Mouse (Mus musculus) cerebellum, postnatal 36 days (tissue): Measurements from ENCODE around the gene Acsm1.
"Not testable (repeated sequence)": the region's sequence is repeated elsewhere in the genome, so short reads cannot be mapped to it uniquely, and the experiment has no call there.

ENCODE experiments used
- DNase-seq, 2 experiments: peaks; one replicate each; pipeline ENCODE4 v3.0.0; 2021 to 2022; ENCODE audit warnings: mixed read lengths in 2 of 2

Gene Acsm1

DNA sequence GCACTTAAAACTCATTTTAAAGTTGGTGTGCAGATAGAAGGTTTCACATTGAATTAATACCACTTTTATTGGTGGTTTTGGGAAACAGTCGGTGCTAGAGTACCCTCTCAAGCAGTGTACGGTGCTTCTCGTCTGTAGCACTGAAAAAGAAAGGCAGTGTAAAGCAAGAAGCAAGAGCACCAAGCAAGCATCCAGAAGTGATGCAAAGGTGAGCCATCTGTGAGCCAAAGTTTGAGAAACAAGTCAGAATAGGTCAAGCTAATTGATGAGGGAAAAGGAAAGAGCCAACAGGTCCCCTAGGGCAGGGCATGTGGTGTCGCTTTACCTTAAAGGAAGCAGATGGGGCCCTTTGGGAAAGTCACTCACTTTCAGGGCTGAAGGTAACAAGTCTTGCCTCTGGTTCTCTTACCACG lies at the start of gene Acsm1:
Gene Acsm1, plus strand, starts transcription at position 363 of the 413 bp plus-strand sequence.
- DNase-seq: no peak

DNA sequence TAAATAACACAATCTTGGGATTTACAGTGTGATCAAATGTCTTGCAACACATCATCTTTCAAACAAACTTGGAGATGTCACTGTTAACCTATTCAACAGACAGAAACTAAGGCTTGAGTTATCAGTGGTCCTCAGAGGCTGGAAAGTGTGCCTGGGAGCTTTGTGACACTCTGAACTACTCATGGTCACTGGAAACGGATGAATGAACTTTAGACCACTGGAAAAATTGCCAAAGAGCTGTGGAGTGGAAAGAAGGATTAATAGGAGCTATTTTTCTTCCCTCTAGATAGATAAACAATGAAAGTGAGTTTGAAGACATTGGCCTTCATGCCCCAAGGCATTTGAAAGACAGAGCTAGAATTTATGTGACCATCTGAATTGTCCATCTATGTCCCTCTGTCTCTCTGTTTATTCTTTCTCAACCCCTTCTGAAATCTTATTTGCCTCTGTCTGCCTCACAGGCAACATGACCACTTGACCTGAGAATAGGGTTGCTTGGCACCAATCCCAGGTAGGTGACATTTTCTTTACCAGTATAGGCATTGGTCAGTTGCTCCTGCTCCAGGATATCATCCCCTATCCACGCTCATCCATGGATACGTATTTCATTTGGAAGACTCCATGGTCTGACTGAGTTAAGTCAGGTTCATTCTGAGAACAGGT lies 46.9 kb upstream of the Acsm1 start:
- no peak for DNase-seq

DNA sequence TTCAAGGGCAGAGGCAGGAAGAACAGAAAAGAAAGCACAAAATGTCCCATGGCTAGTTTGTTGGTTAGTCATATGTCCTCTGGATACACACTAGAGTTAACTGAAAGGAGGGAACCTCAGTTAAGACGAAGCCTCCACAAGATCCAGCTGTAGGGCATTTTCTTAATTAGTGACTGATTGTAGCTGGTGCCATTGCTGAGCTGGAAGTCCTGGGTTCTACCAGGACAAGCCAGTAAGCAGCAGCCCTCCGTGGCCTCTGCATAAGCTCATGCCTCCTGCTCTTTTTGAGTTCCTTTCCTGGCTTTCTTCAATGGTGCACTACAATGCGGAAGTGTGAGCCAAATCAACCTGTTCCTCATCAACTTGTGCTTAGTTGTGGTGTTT lies 46.4 kb upstream of the Acsm1 start:
- DNase-seq: no peak

DNA sequence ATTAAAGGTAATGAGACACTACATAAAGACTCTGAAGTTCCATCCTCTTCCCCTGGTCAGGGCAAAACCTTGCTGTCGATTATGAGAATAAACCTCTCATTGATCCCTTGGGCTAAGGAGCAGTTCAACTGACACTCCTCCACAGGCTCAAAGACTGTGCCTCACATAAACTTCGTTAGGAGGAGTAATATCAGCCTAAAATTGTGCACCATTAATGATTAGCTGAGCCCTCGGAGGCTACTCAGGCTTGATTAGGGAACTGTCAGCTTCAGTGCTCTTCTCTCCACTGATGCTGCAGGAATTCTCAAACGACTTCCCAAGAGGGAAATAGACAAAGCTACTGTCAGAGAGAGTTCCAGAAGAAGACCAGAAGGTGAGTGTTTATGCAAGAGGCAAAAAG lies 45.4 kb upstream of the Acsm1 start:
- DNase-seq: no peak

DNA sequence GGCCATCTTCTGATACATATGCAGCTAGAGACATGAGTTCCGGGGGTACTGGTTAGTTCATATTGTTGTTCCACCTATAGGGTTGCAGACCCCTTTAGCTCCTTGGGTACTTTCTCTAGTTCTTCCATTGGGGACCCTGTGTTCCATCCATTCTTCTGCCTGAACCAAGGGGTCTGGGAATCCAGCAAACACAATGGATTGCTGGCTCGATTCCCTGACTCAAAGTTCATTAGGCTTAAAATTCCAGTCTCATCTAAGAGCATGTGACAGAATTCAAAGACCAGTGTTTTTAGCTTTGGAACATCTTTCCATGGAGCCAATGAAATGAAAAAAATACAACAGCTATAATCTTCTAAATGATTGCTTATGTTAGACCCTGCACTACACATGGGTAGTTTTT lies 44.4 kb upstream of the Acsm1 start:
- not testable (repeated sequence) for DNase-seq

DNA sequence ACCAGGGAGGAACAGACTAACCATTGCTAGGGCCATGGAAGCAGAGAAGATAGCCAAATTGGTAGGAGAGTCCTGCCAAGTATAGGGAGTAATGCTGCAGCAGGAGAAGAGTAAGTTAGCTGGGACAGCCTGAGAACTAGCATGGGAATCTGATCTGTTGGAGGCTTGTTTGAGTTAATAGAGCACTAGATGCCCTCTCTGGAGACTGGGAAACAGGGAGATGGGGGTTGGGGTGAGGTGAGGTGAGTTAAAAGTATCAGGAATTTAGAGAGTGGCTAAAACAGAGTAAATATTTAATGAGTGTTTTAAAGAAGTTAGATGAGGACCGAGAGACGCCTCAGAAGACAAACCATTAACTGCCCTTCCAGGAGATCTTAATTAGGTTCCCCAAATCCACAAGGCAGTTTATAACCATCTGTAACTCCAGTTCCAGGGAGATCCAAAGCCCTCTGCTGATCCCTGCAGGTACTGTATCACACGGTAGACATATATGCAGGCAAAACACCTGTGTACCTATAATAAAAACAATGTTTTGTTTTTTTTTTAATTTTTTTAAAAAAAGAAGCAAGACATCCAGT lies 12.2 kb upstream of the Acsm1 start:
- DNase-seq: no peak

DNA sequence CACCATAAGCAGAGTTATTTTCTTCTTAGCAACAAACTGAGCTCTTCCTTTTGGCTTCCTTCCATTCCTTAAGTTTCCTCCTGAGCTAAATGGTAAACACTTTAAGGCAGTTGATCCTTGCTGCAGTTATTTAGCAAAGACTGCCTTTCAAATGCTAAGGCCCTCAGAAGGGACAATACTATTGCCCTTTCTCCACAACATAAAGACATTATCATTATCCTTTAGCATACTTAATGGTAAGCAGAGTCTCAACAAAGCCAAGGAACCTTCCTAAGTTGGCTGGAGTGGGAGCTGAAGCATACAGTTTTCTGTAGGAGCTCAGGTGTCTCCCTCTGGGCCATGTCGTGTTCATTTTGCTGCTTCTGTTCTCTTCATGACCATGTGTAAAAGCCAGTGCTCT lies 11.5 kb upstream of the Acsm1 start:
- no peak for DNase-seq

DNA sequence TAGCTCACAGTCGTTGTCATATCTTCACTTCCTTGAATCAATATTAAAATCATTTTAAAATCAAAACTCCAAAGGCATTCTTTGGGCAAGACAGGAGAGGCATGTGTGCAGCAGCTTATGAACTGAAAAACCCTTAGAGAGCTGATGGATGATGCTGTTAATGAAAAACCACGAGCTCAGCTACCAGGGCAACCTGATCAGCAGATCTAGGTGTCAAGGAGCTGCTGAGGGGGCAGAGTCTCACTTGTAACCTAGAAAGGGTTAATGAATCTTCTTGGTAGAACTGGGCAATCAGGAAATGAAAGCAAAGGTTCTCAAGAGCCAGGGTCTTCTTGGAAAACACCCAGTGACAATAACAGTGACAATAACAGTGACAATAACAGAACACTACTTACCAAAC lies 10.3 kb upstream of the Acsm1 start:
- DNase-seq: no peak

DNA sequence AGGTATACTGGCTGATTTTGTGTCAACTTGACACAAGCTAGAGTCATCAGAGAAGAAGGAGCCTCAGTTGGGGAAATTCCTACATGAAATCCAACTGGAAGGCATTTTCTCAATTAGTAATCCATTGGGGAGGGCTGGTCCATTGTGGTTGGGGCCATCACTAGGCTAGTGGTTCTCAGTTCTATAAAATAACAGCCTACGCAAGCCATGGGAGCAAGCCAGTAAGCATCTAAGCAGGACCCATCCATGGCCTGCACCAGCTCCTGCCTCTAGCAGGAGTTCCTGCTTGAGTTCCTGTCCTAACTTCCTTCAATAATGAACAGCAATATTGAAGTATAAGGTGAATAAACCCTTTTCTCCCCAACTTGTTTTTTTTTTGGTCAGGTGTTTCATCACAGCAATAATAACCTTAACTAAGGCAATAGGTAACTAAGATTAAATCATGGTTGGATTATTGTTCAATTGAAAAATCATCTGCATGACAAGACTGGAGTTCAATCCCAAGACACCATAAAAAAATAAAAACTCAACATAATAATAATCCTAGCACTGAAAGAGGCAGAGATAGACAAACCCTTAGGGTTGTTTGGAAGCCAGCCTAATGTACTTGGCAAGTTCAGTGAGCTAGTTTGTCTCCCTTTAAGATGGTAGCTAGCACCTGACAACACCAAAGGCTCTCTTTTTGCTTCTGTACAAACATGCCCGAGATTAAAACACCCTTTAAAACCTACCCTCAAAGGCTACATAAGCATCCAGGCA lies 5.5 kb upstream of the Acsm1 start:
- DNase-seq: no peak

DNA sequence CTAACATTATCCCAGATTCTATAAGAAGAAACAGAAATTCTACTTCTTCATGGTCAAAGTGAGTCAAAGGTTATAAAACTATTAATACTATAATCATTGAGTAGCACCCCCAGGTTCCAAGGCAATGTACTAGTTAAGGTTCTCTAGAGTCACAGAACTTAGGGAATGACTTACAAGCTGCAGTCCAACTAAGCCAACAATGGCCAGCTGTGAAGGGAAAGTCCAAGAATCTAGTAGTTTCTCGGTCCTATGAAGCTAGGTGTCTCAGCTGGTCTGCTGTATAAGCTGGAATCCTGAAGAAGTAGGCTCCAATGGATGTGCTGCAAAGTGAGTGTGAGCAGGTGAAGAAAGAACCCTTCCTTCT lies 4.9 kb upstream of the Acsm1 start:
- no peak for DNase-seq

DNA sequence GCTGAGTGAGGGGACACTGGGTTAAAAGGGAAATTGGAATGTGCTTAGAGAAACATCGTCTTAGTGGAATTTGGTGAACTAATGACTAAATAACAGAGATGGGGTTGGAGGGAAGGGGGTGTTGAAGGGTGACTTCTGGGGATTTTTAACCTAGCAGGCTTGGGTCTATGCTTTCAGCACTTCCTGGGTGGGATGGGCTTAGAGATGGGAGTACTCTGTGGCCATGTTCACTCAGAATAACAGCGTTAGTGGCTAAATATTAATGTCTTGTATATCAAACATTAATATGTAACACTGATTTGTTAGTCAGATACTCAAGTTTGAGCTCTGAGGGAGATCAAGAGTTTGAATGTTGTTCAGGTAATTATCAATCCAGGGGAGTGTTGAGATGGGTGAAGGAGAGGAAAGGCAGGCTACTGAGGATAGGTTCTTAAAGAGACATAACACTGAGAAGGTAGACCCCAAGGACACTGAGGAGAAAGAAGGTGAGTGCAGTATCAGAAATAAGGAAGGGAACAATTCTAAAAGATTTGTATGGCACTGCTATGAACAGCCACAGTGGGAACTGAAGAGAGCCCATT lies 1.8 kb upstream of the Acsm1 start:
- no peak for DNase-seq

DNA sequence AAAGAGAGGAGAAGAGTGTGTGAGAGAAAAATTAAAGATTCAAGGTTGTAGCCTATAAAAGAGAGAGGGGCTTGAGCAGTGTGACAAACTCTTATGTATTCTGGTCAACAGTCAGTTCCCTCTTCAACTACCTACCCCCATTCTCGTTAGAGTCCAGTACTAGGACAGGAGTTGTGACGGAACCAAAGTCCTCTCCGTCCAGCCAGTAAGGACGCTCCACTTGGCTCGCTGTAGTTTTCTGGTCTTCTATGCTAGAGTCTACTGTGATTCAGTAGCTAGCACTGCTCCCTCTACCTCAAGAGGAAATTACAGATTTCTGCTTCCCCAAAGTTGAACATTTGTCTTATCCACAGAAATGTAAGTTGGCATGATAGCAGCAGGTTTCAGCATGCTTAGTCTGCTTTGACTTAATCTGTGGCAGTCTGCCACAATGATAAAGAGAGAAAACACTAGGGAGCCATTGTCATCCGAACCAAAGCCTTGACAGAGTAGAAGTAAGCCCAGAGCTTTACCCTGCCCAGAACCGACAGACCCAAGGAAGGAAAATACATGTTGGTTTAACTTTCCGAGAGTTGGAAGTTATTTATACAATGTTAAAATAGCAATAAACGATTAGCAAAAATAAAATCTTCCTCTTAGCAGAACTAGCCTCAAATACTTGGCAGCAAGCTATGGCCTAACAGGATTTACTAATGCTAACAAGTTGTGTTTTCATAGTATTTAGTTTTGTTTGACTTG lies 731 bp upstream of the Acsm1 start:
- no peak for DNase-seq

DNA sequence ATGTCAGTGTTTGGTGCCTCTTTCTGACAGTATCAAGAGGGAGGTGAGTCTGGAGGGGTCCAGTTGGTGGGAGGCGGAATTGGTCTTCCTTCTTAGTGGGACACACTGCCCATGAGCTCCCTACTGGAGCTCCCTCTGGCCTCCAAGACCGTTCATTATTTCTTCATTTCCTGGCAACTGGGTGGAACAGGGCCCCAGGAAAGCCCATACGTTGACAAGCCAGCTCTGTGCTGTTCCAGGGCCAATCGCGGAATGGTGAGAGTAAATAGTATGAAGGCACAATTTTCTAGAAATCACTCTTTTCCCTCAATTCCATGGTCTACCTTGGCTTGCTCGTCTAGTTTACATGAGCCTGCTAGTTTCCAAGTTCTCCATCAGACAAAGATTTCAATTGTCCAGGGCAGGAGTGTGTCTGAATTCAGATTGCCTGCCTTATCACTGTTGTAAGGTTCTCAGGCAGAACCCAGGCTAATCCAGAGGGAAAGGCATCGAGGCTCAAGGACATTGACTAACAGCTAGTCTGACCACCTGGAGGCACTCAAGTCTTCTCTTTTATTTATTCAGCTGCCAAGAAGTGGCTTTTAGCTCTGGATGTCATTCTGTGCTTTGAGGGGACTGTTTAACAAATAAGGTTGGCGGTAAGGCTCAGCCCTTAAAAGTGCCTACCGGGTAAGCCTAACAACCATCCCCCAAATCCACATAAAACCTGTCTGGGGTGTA lies 1.1 kb downstream of the Acsm1 start:
- no peak for DNase-seq

DNA sequence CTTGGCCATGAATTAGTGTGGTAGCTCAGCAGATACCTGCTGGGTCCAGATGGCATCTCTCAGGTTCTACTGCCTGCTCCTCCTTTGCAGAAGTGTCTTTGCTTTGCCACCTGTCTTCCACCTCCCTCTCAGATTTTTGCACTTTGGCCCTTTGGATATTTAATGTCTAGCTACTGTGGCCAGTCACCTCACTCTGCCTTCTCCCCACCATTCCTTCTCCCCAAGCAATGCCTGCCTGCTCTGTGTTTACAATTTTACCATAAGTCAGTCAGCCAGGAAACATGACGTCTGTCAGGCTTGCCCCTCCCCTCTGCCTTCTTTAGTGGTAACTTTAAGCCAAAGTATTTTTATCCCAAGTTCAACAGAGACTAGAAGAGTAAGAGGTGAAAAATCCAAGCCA lies 9.7 kb downstream of the Acsm1 start:
- peak; percentile 2 for DNase-seq

DNA sequence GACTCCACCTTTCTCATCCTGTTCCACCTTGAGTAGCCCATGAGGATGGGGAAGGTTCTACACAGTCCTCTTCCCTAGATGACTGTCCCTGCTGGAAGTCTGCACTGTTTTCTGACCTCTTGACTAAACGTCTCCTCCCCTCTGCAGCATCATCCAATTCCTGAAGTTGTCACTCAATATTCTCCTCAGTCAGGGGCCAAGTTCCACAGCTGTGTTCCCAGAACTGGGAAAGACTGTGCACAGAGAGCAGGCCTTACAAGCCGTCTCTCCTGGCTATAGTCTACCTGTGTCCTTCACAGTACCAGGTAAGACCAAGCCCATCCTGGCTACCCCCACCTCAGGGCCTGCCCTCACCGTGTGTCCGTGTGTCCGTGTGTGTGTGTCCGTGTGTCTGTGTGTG lies 10.8 kb downstream of the Acsm1 start:
- no peak for DNase-seq

DNA sequence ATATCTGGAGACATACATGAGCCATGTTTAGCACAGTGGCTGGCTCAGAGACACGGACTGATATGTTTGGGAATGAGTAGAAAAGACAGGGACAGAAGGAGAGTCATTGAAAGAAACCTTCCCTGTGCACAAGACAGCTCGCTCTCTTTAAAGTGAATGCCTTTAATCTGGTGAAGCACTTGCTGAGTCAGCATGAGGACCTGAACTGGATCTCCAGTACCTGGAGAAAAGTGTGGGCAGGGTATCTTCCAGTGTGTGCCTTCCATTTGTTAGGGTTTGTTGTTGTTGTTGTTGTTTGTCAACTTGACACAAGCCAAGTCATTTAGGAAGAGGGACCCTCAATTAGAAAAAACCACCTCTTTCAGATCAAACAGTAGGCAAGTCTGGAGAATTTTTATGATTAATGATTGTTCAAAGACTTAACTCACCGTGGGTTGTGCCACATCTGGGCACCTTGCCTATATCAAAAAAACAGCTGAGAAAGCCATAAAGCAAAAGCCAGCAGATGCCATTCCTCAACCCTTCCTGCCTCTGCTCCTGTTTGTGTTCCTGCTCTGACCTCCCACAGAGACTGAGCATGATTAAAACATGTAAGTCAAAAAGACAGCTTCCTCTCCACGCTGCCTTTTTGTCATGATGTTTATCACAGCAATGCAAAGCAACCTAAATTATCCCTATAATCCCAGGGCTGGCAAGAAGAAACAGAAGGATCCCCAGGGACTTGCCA lies 11.5 kb downstream of the Acsm1 start:
- DNase-seq: no peak

DNA sequence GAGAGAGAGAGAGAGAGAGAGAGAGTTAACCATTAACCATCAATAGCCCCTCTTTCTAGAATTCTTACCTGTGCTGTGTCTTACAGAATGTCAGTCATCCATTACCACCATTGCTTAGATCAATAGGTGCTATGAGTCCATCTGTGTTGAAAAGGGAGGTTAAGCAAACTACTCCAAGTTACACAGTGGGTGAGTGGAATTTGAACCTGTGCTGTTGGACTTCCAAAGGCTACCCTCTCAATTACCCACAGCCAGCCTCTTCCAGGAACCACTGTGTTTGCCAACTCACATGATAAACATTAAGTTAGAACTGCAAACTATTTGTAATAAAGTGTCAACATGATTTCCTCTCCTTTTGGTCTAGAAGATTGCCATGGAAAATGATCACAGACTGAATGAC lies 13.3 kb downstream of the Acsm1 start:
- DNase-seq: no peak

DNA sequence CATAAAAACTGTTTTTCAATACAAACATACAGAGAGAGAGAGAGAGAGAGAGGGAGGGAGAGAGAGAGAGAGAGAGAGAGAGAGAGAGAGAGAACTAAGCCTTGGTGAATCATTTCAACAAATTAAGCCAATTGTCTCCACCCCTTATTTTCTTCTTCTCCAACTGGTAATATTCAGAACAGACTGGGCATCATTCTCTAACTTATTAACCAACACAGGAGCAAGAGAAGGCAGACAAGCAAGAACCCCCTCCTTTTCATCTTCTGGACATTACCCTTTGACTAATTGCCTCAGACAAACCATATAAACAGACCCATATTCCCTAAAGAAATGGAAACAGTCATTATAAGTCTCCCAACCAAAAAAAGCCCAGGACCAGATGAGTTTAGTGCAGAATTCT lies 31.9 kb downstream of the Acsm1 start:
- no peak for DNase-seq

DNA sequence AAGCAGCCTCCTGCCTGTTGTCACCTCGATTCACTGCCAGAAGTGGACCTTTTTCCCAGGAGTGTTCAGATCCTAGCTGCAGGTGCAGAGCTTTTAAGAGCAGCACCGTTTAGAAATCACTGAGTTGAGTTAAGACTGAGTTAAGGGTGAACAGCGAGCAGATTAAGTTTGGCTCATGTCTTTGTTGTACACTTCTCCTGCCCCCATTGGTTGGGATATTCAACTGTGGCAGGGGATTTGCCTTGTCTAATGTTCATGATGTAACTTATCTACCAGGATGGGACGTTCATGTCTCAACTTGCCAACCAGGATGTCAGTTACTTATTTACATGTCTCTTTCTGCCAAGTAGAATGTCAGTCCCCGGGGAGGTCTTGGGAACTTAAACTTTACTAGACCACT lies 35.5 kb downstream of the Acsm1 start:
- no peak for DNase-seq

DNA sequence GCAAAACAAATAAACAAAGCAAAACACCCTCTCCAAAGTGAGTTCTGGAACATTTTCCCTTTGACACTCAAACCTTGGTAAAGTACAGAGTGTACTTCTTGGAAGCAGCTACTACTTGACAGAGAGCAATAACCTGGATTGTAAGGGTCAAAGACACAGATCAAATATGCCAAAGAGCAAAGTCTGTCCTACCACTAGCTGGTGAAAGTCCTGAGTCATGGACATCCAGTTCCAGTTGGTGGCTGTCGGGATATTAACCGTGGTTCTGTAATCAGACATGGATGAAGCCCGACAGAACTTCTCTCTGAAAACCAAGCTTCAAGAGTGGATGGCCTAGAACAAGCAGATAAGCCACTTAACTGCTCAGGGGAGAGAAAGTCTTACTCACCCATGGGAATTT lies 61.1 kb downstream of the Acsm1 start:
- DNase-seq: no peak

DNA sequence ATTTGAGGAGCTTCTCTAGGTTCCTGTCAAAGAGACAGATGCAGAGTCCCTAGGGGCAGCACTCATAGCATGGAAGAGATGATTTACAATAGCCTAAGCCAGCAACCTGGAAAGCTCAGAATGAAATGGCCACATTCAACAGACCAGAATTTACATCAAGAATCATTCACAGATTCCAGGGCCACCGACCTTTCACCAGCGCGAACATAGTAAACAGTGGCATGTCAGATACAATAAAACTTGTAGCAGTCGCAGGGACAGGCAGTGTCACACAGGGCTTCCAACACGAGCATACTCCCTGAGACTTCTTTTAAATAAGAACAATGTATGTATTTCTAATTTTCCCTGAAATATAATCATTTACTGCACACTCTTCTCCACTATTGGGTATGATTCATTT lies 63.6 kb downstream of the Acsm1 start:
- DNase-seq: no peak

DNA sequence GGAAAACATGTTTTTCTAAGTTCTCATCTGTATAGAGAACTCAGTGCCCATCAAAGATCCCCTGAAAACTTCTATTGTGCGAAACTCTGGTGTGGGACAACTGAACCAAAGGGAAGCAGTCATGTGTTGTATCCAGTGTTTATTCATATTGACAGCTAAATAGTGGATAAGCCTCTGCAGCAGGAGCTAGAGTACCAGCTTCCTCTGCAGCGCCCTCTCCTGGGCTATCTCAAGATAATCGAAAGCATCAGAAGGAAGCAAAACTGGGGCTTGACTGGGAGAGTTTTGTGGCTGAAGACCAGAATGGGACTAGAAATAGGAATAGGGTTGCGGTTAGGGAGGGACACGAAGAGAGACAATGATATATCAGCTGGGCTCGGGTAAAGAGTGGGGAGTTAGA lies 64.1 kb downstream of the Acsm1 start:
- no peak for DNase-seq
